Mouse (Mus musculus): ENCODE measurements around the gene Aicda.

DNA sequence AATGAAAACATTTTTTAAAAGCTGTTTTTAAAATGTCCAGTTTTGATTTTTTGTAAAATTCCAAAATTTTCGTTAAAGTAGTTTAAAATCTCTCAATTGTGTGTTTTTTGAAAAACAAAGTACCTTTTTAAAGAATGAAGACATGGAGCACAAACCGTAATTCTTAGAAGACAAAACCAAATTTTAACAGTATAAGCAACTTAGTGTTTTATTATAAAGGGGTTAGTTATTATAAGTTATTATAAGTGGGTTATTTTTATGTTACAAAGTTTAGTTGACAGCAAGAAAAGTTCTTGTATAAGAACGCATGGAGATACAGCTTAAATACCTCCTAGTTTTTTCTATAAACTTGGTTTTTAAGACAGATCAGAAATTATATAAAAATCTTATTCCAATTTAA lies 48.0 kb downstream of the Aicda start:
- TF ChIP-seq CTCF (IDR thresholded peaks at IDR 0.05; ENCODE audit: control insufficient read depth, insufficient read depth, low read length): no peak
- no peak for TF ChIP-seq POLR2A (IDR thresholded peaks at IDR 0.05; ENCODE audit: borderline replicate concordance, control insufficient read depth, low read depth, low read length)
